Mouse (Mus musculus) kidney, embryonic 16.5 days (tissue): ENCODE measurements around the gene Acaa1a. TPM values are rescaled to one million over a fixed set of nuclear protein-coding genes. Genes with fewer than 3 reads are reported as not detected.
"Not testable (repeated sequence)": the region's sequence is repeated elsewhere in the genome, so short reads cannot be mapped to it uniquely, and the experiment has no call there.

Experiments used
- ATAC-seq: fragments of 200-750 bp; cut with Nextera tagmentation; 2 replicates; pipeline ENCODE4 v1.8.0; 2017; ENCODE audit warnings: moderate TSS enrichment; ENCODE audit not compliant: low FRiP score, low TSS enrichment
- H3K27ac ChIP-seq: fragments of 300-500 bp; sonication (generic); 2 replicates; pipeline ENCODE4 v1.5.1; 2014; ENCODE audit warnings: low read length
- H3K27me3 ChIP-seq: fragments of 300-500 bp; sonication (generic); 2 replicates; pipeline ENCODE4 v1.6.1; 2014; ENCODE audit warnings: low read length, control low read depth, mixed read lengths; ENCODE audit not compliant: insufficient read depth
- H3K36me3 ChIP-seq: fragments of 300-500 bp; sonication (generic); 2 replicates; pipeline ENCODE4 v1.6.1; 2014; ENCODE audit warnings: low read length, control low read depth, mixed read lengths; ENCODE audit not compliant: insufficient read depth
- H3K4me1 ChIP-seq: fragments of 300-500 bp; sonication (generic); 2 replicates; pipeline ENCODE4 v1.6.1; 2014; ENCODE audit warnings: low read length, control low read depth, mixed read lengths; ENCODE audit not compliant: insufficient read depth
- H3K4me2 ChIP-seq: fragments of 300-500 bp; sonication (generic); replicated peaks from 2 replicates; pipeline ENCODE4 v1.6.1; 2014; ENCODE audit warnings: low read depth, low read length
- H3K4me3 ChIP-seq: fragments of 300-500 bp; sonication (generic); 2 replicates; pipeline ENCODE4 v1.5.1; 2014; ENCODE audit warnings: mild to moderate bottlenecking, low read length
- H3K9ac ChIP-seq: fragments of 300-500 bp; sonication (generic); replicated peaks from 2 replicates; pipeline ENCODE4 v1.6.1; 2014; ENCODE audit warnings: low read length
- H3K9me3 ChIP-seq: fragments of 300-500 bp; sonication (generic); 2 replicates; pipeline ENCODE4 v1.6.1; 2016; ENCODE audit warnings: low read length, control low read depth
- WGBS: fragments of 180-500 bp; shearing (Covaris S2); extraction: QIAGEN DNeasy Blood & Tissue Kit; methylation state at CpG from one replicate; pipeline ENCODE4 v1.1.7; 2014; 5-methylcytosine and 5-hydroxymethylcytosine counted together
- polyA plus RNA-seq: library from polyadenylated mRNA; unstranded; fragments of >200 nt; fragmentation: Nextera tagmentation; extraction: Ambion mirVana; gene quantifications from 2 replicates; pipeline ENCODE4 v1.2.1, GENCODE M21; 2015

Gene Acaa1a
- polyA plus RNA-seq, 1 experiment from 2014 or later, result 152 TPM

DNA sequence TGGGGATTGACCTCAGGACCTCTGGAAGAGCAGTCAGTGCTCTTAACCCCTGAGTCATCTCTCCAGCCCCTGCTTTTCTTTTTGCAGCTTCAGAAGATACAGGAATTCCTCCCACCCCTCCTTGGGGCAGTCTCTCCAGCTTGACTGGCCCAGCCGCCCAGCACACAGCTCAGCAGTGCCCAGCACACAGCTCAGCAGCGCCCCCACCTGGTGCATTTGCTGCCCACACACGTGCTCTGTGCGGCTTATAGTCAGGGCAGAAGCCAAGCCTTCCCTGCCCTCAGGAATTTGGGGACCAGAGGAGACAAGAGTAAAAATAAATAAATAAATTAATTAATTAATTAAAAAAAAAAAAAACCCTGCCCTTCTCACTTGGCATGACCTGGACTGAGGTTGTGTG lies 12.6 kb downstream of the Acaa1a start:
- no peaks in the 10 kb centered on the region for H3K27me3 ChIP-seq
- ATAC-seq, result peak; percentile 73
- WGBS, result 26% methylated on average over 4 of the region's 4 CpGs

DNA sequence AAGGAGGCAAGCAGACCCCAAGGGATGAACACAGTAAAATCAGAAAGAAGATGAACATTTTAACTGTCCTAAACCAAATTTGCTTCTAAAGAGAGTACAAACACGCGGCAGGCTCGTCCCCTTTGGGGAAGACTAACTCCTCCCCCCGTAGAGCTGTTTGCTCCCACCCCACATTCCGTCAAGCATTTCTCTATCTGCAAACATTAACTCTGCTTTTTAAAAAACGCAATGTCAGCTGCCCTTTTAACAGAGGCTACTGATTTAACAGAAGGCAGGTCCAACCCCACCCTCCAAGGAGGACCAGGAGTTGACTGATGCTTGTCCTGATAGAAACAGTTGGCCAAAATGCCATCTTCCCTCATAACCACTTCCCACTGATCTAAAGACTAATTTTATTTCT lies 14.4 kb downstream of the Acaa1a start:
- H3K9ac ChIP-seq, result no peak overlapping the region
- no peaks in the 10 kb centered on the region for H3K9me3 ChIP-seq
- WGBS, result 67% methylated on average over 6 of the region's 6 CpGs
- no peaks in the 10 kb centered on the region for H3K27me3 ChIP-seq
- ATAC-seq, result no peak
- H3K27ac ChIP-seq, result no peak overlapping the region
- H3K36me3 ChIP-seq, result peaks cover 10% of the 10 kb centered on the region
- no peak overlapping the region for H3K4me2 ChIP-seq
- peaks cover 12% of the 10 kb centered on the region for H3K4me1 ChIP-seq
- no peak overlapping the region for H3K4me3 ChIP-seq

More for the DNA sequence above, 12.6 kb downstream of the Acaa1a start:
- peaks cover 26% of the 10 kb centered on the region for H3K36me3 ChIP-seq
- H3K4me2 ChIP-seq, result no peak overlapping the region
- no peak overlapping the region for H3K27ac ChIP-seq
- peaks cover 8% of the 10 kb centered on the region for H3K4me1 ChIP-seq
- H3K9ac ChIP-seq, result no peak overlapping the region
- H3K9me3 ChIP-seq, result no peaks in the 10 kb centered on the region
- no peak overlapping the region for H3K4me3 ChIP-seq

GRCm38 (mm10) chr9:119355943-119356342 lies 16.5 kb downstream of the Acaa1a start:
- Histone ChIP-seq H3K4me1 (peaks cover 5% of the 10 kb centered on the region; the same call in 1 of the 2 replicates), H3K9me3 (no peaks in the 10 kb centered on the region), H3K36me3 (peaks cover 3% of the 10 kb centered on the region; the same call in 1 of the 2 replicates), H3K9ac (no peak overlapping the region), H3K4me2 (no peak overlapping the region), H3K27me3 (no peaks in the 10 kb centered on the region), H3K4me3 (no peak overlapping the region), H3K27ac (no peak overlapping the region)
- ATAC-seq, result no peak
- 58% methylated on average over 6 of the region's 6 CpGs for WGBS

- Histone ChIP-seq H3K4me3 (peak within 1 kb of the TSS; percentile 74), H3K9me3 (no peaks in the 10 kb centered on the region), H3K27me3 (no peaks in the 10 kb centered on the region), H3K27ac (peak within 1 kb of the TSS; percentile 27; the same call in 1 of the 2 replicates), H3K4me2 (peak within 1 kb of the TSS; percentile 93), H3K36me3 (no peaks in the 10 kb centered on the region), H3K9ac (peak within 1 kb of the TSS; percentile 75), H3K4me1 (0 out of 2 replicates have a peak, but pooled peaks cover 4% of the 10 kb centered on the region)
- WGBS, result 2% methylated on average over 58 of the region's 65 CpGs
- ATAC-seq, result peak; percentile 92
These were observed 18.0 kb downstream of the Acaa1a start, which contains the start of gene Xylb for GRCm38 (mm10) chr9:119357331-119358057. Gene Xylb (plus strand): TSS chr9:119357381.

DNA sequence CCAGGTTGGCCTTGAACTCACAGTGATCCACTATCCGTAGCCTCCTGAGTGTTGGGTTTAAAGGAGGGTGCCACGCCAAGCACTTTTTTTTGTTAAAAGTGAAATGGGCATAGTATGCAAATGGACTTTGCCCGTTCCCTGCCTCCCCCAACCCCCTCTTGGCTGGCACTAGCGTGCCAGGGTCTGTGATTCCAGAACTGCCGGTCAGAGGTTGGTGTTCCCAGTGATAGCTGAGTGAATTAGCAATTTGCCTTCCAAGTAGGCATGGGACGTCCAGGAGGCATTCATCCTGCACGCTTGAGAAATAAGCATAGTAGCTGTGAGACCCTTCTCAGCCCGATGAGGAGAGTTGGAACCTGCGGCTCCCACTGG lies 18.6 kb downstream of the Acaa1a start:
- Histone ChIP-seq H3K9me3 (no peaks in the 10 kb centered on the region), H3K36me3 (no peaks in the 10 kb centered on the region), H3K4me2 (peak overlapping the region; percentile 93), H3K9ac (peak overlapping the region; percentile 75), H3K4me1 (0 out of 2 replicates have a peak, but pooled peaks cover 4% of the 10 kb centered on the region), H3K4me3 (peak overlapping the region; percentile 74), H3K27ac (no peak overlapping the region), H3K27me3 (no peaks in the 10 kb centered on the region)
- 38% methylated on average over 9 of the region's 9 CpGs for WGBS
- 0 out of 2 replicates have a peak, but pooled peaks have one; percentile 5 for ATAC-seq

DNA sequence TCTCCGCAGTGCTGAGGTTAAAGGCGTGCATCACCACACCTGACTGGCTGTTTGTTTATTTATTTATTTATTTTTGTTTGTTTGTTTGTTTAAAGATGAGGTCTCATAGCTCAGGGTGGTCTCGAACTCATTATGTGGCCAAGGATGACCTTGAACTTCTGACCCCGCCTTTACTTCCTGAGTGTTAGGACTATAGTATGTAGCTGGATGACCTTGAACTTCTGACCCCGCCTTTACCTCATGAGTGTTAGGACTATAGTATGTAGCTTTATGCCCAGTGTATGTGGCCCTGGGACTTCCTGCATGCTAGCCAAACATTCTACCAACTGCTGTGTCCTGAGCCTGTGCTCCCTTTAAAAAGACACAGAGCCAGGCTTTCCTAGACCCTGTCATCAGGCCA lies 21.9 kb downstream of the Acaa1a start:
- no peak for ATAC-seq
- 92% methylated on average over 5 of the region's 5 CpGs for whole genome bisulfite sequencing
- H3K9me3 ChIP-seq, result no peaks in the 10 kb centered on the region

GRCm38 (mm10) chr9:119363229-119363628 lies 23.8 kb downstream of the Acaa1a start:
- H3K4me1 ChIP-seq, result 0 out of 2 replicates have a peak, but pooled peaks cover 2% of the 10 kb centered on the region
- no peak for ATAC-seq
- H3K27me3 ChIP-seq, result no peaks in the 10 kb centered on the region
- H3K9me3 ChIP-seq, result no peaks in the 10 kb centered on the region
- H3K27ac ChIP-seq, result no peak overlapping the region
- no peak overlapping the region for H3K9ac ChIP-seq
- H3K4me2 ChIP-seq, result no peak overlapping the region
- WGBS, result 75% methylated on average over 12 of the region's 12 CpGs
- H3K36me3 ChIP-seq, result no peaks in the 10 kb centered on the region
- H3K4me3 ChIP-seq, result no peak overlapping the region

More for the DNA sequence above, 21.9 kb downstream of the Acaa1a start:
- H3K27ac ChIP-seq, result no peak overlapping the region
- no peak overlapping the region for H3K4me2 ChIP-seq
- no peak overlapping the region for H3K4me3 ChIP-seq
- H3K9ac ChIP-seq, result no peak overlapping the region
- H3K27me3 ChIP-seq, result no peaks in the 10 kb centered on the region
- no peaks in the 10 kb centered on the region for H3K36me3 ChIP-seq
- 0 out of 2 replicates have a peak, but pooled peaks cover 4% of the 10 kb centered on the region for H3K4me1 ChIP-seq

GRCm38 (mm10) chr9:119365284-119365683 lies 25.8 kb downstream of the Acaa1a start, which contains the start of gene Slc22a14:
Gene Slc22a14 (minus strand): TSS chr9:119365553.
- H3K36me3 ChIP-seq, result no peaks in the 10 kb centered on the region
- no peak for ATAC-seq
- H3K4me1 ChIP-seq, result no peaks in the 10 kb centered on the region
- no peaks in the 10 kb centered on the region for H3K9me3 ChIP-seq
- WGBS, result 51% methylated on average over 7 of the region's 7 CpGs
- H3K4me2 ChIP-seq, result no peak within 1 kb of the TSS
- H3K4me3 ChIP-seq, result no peak within 1 kb of the TSS
- no peak within 1 kb of the TSS for H3K9ac ChIP-seq
- H3K27ac ChIP-seq, result no peak within 1 kb of the TSS
- no peaks in the 10 kb centered on the region for H3K27me3 ChIP-seq

DNA sequence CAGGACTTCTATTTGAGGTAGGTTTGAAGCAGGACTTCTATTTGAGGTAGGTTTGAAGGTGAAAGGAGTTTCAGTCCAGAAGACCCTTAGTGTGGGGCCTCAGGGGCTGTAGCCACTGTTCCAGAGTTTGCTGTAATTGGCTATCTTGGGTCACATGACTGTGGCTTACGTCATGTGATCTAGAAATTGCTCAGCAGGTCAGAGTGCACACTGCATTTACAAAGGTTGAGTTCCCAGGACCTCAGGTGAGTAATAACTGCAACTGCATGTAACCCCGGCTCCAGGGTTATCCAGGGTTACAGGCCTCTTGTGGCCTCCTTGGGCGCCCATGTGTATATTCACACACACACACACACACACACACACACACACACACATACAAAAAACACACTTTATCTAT lies 28.9 kb downstream of the Acaa1a start:
- ATAC-seq, result no peak

GRCm38 (mm10) chr9:119370770-119371169 lies 31.3 kb downstream of the Acaa1a start:
- not testable (repeated sequence) for H3K27me3 ChIP-seq, H3K4me3 ChIP-seq, ATAC-seq, H3K9me3 ChIP-seq, H3K36me3 ChIP-seq, H3K4me2 ChIP-seq, H3K9ac ChIP-seq, H3K27ac ChIP-seq, H3K4me1 ChIP-seq
- WGBS, result 91% methylated on average over 4 of the region's 4 CpGs

More for the DNA sequence above, 28.9 kb downstream of the Acaa1a start:
- Histone ChIP-seq H3K4me1 (no peaks in the 10 kb centered on the region), H3K9ac (no peak overlapping the region), H3K9me3 (no peaks in the 10 kb centered on the region), H3K4me3 (no peak overlapping the region), H3K36me3 (no peaks in the 10 kb centered on the region), H3K27ac (no peak overlapping the region), H3K27me3 (no peaks in the 10 kb centered on the region), H3K4me2 (no peak overlapping the region)
- WGBS, result 95% methylated on average over 3 of the region's 3 CpGs
